7 mouse cellular contexts compared by ENCODE assay signal in the genomic region with DNA sequence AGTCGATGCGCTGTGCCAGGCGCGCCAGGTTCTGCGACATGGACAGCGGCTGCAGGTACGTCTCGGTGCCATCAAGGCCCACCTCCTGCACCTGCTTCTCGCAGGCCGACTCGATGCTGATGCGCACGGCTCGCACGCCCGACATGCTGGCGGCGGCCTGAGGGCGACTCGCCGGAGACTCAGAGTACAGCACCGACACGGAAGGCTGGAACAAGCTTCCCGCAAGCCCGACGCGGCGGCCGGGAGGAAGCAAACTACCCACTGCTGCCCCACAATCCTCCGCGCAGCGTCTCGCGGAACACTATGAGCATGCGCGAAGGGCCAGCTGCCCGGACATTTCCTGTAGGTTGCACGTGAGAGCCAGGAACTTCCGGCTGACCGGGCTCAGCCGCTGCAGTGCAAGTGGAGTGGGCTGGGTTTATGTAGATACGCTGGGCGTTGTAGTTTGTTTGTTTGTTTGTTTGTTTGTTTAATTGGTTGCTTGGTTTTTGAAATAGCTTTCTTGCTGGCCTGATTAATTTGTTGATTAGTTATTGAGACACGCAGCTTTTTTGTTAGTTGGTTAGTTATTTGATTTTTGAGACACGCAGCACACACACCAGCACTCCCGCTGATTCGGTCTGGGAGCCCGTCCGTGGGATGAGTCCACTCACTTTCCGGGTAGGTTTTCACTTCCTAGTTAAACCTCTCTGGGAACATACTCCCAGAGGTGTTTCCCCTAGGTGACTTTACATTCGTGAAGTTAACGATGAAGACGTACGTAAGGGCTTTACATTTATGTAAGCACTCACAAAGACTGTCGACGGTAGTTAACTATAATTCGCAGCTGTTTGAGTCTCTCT. TPM values are rescaled to one million over a fixed set of nuclear protein-coding genes. Genes with fewer than 3 reads are reported as not detected.
DNase-seq lines count a peak whose midpoint lies in the region; ATAC-seq lines count a peak whose summit lies in the region.

A gene (minus strand): TSS at position 283 of the 842 bp plus-strand sequence.

- H3K36me3 ChIP-seq in embryonic facial prominence, embryonic 11.5 days (replicated peaks; ENCODE audit: control insufficient read depth, insufficient read depth, low read depth, low read length) = peaks cover 1% of the 10 kb centered on the region; the same call in 1 of the 2 replicates
- H3K36me3 ChIP-seq in limb, embryonic 10.5 days = peaks cover 26% of the 10 kb centered on the region
- peaks cover 19% of the 10 kb centered on the region for H3K36me3 ChIP-seq in midbrain, embryonic 13.5 days

- H3K27ac ChIP-seq in embryonic facial prominence, embryonic 11.5 days (replicated peaks; ENCODE audit: low read depth, low read length) = peak within 1 kb of the TSS; percentile 63; the same call in 1 of the 2 replicates
- peak within 1 kb of the TSS; percentile 91 for H3K27ac ChIP-seq in limb, embryonic 10.5 days
- peak within 1 kb of the TSS; percentile 88 for H3K27ac ChIP-seq in midbrain, embryonic 13.5 days

- no peaks in the 10 kb centered on the region for H3K9me3 ChIP-seq in embryonic facial prominence, embryonic 11.5 days (replicated peaks; ENCODE audit: control insufficient read depth, low read length)
- H3K9me3 ChIP-seq in limb, embryonic 10.5 days (replicated peaks) = no peaks in the 10 kb centered on the region
- no peaks in the 10 kb centered on the region for H3K9me3 ChIP-seq in midbrain, embryonic 13.5 days

- H3K27me3 ChIP-seq in embryonic facial prominence, embryonic 11.5 days (ENCODE audit: control insufficient read depth, insufficient read depth, low read length) = no peaks in the 10 kb centered on the region
- H3K27me3 ChIP-seq in limb, embryonic 10.5 days (ENCODE audit: low read depth, poor library complexity, severe bottlenecking) = no peaks in the 10 kb centered on the region
- H3K27me3 ChIP-seq in midbrain, embryonic 13.5 days = no peaks in the 10 kb centered on the region

- peak; percentile 97 for ATAC-seq in embryonic facial prominence, embryonic 11.5 days (replicated peaks; ENCODE audit: insufficient number of reproducible peaks, low FRiP score, low TSS enrichment, low read depth)
- peak; percentile 93 for ATAC-seq in granulocyte monocyte progenitor cell, adult 5-6 weeks (replicated peaks; ENCODE audit: poor library complexity, severe bottlenecking)
- ATAC-seq in midbrain, embryonic 13.5 days = peak; percentile 98

- H3K4me3 ChIP-seq in embryonic facial prominence, embryonic 11.5 days (ENCODE audit: low read depth, low read length) = peak within 1 kb of the TSS; percentile 85
- peak within 1 kb of the TSS; percentile 98 for H3K4me3 ChIP-seq in limb, embryonic 10.5 days
- peak within 1 kb of the TSS; percentile 98 for H3K4me3 ChIP-seq in midbrain, embryonic 13.5 days (replicated peaks)

- 2% methylated on average over 52 of the region's 57 CpGs for WGBS in embryonic facial prominence, embryonic 11.5 days
- 2% methylated on average over 57 of the region's 57 CpGs for WGBS in limb, embryonic 10.5 days
- WGBS in midbrain, embryonic 13.5 days = 1% methylated on average over 57 of the region's 57 CpGs

- DNase-seq in adrenal gland, postnatal 14 days = peak; percentile 96
- peak; percentile 96 for DNase-seq in embryonic facial prominence, embryonic 11.5 days (ENCODE audit: low spot score)
- peak; percentile 92 for DNase-seq in kidney, adult 11 months
- peak; percentile 96 for DNase-seq in limb, embryonic 10.5 days (ENCODE audit: low spot score)
- DNase-seq in spleen, adult 12 weeks (ENCODE audit: low spot score) = peak; percentile 87

- peak within 1 kb of the TSS; percentile 94 for H3K9ac ChIP-seq in embryonic facial prominence, embryonic 11.5 days (replicated peaks; ENCODE audit: low read length)
- H3K9ac ChIP-seq in midbrain, embryonic 13.5 days (replicated peaks) = peak within 1 kb of the TSS; percentile 99

- H3K4me1 ChIP-seq in embryonic facial prominence, embryonic 11.5 days (ENCODE audit: control insufficient read depth, insufficient read depth, low read length) = no peaks in the 10 kb centered on the region
- peaks cover 13% of the 10 kb centered on the region for H3K4me1 ChIP-seq in limb, embryonic 10.5 days
- peaks cover 28% of the 10 kb centered on the region for H3K4me1 ChIP-seq in midbrain, embryonic 13.5 days (replicated peaks)

- H3K4me2 ChIP-seq in embryonic facial prominence, embryonic 11.5 days (ENCODE audit: low read depth, low read length) = peak within 1 kb of the TSS; percentile 65
- H3K4me2 ChIP-seq in midbrain, embryonic 13.5 days (replicated peaks) = peak within 1 kb of the TSS; percentile 87

RNA-seq across cellular contexts. Expression of the gene that starts here (rescaled TPM):
- total RNA-seq in adrenal gland, postnatal 14 days (2021) = 28.2 and 35.0 TPM in 2 replicates
- 37.3 and 38.8 TPM in 2 replicates for polyA plus RNA-seq in embryonic facial prominence, embryonic 11.5 days (2014; fragmentation: Nextera tagmentation; extraction: Ambion mirVana)
- total RNA-seq in granulocyte monocyte progenitor cell, adult 5-6 weeks (2014; fragmentation: Nextera tagmentation) = 24.6 and 27.4 TPM in 2 replicates
- 39.6 and 47.8 TPM in 2 replicates for total RNA-seq in granulocyte monocyte progenitor cell, adult 5-6 weeks (2017)
- 38.5 and 40.5 TPM in 2 replicates for polyA plus RNA-seq in limb, embryonic 10.5 days (2016; fragmentation: Nextera tagmentation; extraction: Ambion mirVana)
- polyA plus RNA-seq in midbrain, embryonic 13.5 days (2015; fragmentation: Nextera tagmentation; extraction: Ambion mirVana) = 34.8 and 38.5 TPM in 2 replicates

Comparison
In these comparisons a context has a peak if more than half of its experiments do, and no peak if none do; other contexts are left out.
1. Peak in every context shown above with its lines: DNase-seq, ATAC-seq, H3K4me3 ChIP-seq and H3K27ac ChIP-seq.